Comparison of ENCODE assay signal across 9 mouse cellular contexts in genomic region chr11:104461551-104461950, GRCm38 (mm10). TPM values are rescaled to one million over a fixed set of nuclear protein-coding genes. Genes with fewer than 3 reads are reported as not detected.
A peak's percentile ranks its signal among the peaks of the same experiment; 100 is the strongest.
DNase-seq lines count a peak whose midpoint lies in the region; ATAC-seq lines count a peak whose summit lies in the region.
"Had no signal": no experiment of that assay in that cellular context is flagged by ENCODE, and none has a peak within 500 bp of the region (broad histone marks: within the 10 kb centered on the region; RNA-seq: fewer than 3 reads in every experiment).

No protein-coding gene starts in this region.

- no peak for ATAC-seq in cerebellum, adult (ENCODE audit: insufficient number of reproducible peaks, low FRiP score, low TSS enrichment)
- ATAC-seq in liver, embryonic 13.5 days (ENCODE audit: low read depth): no peak

- no peak overlapping the region for H3K4me2 ChIP-seq in liver, embryonic 13.5 days

- H3K27ac ChIP-seq in liver, embryonic 13.5 days: no peak overlapping the region

- H3K9me3 ChIP-seq in liver, embryonic 13.5 days (replicated peaks): no peaks in the 10 kb centered on the region

- no peak overlapping the region for H3K4me3 ChIP-seq in liver, embryonic 13.5 days (replicated peaks)
- H3K4me3 ChIP-seq: myocyte had no signal

- H3K36me3 ChIP-seq in liver, embryonic 13.5 days: peaks cover 13% of the 10 kb centered on the region

- intact Hi-C loops in gastrocnemius, postnatal 14 days (cut with DNase I; ENCODE audit: low total_unique reads): loop anchor here (5.0 to 10.0 kb wide), 2 partner anchors 117 to 144 kb away; no protein-coding TSS in a partner anchor

- H3K27me3 ChIP-seq in liver, embryonic 13.5 days: no peaks in the 10 kb centered on the region

- H3K4me1 ChIP-seq in liver, embryonic 13.5 days (replicated peaks): peaks cover 5% of the 10 kb centered on the region

- H3K9ac ChIP-seq in liver, embryonic 13.5 days: no peak overlapping the region

- DNase-seq in cerebellum, adult 11 months: peak; percentile 52
- peak; percentile 52 for DNase-seq in ovary, postnatal 14 days (ENCODE audit: low spot score)
- no peak for DNase-seq in ovary, postnatal 10 days (ENCODE audit: low spot score)
- DNase-seq in c-Kit-positive CD71-positive TER-119-negative erythroid progenitor cells, embryonic 14.5 days (ENCODE audit: low read depth): peak; percentile 82
- DNase-seq in gastrocnemius, postnatal 14 days: peak; percentile 27
- DNase-seq in liver, embryonic 13.5 days: peak; percentile 44
- peak; percentile 67 to 81 for DNase-seq in spleen, postnatal 4 days (ENCODE audit: low spot score in 2 of 2)

RNA-seq across cellular contexts. Expression of gene Kansl1, which starts 7.1 kb away (rescaled TPM):
- total RNA-seq in gastrocnemius, postnatal 14 days (2021): 10 to 100 TPM; 19.4 to 19.7 TPM
- polyA plus RNA-seq in liver, embryonic 13.5 days (2015; fragmentation: Nextera tagmentation; extraction: Ambion mirVana): 4.8 and 6.4 TPM in 2 replicates
